Mouse (Mus musculus): ENCODE measurements around the gene Nr1h4.

- TF ChIP-seq CTCF (IDR thresholded peaks at IDR 0.05; ENCODE audit: extremely low read depth, insufficient read depth, insufficient read length, insufficient replicate concordance) (no peak), POLR2A (IDR thresholded peaks at IDR 0.05; ENCODE audit: low read depth, low read length) (no peak)
Observed at GRCm38 (mm10) chr10:89502986-89503560, 30.3 kb downstream of the Nr1h4 start.

Measured in spleen, adult 2 months (tissue).